Mouse (Mus musculus) intestine, postnatal 0 days (tissue): Measurements from ENCODE around the gene Cryzl2. TPM values are rescaled to one million over a fixed set of nuclear protein-coding genes. Genes with fewer than 3 reads are reported as not detected.

ENCODE experiments used
- ATAC-seq: fragments of 200-750 bp; cut with Nextera tagmentation; 2 replicates; pipeline ENCODE4 v1.8.0; 2017; ENCODE audit warnings: mild to moderate bottlenecking, moderate TSS enrichment, moderate library complexity
- H3K27ac ChIP-seq: fragments of 300-500 bp; sonication (generic); 2 replicates; pipeline ENCODE4 v1.5.1; 2014; ENCODE audit warnings: mild to moderate bottlenecking, low read depth, low read length, moderate library complexity
- H3K27me3 ChIP-seq: fragments of 300-500 bp; sonication (generic); replicated peaks from 2 replicates; pipeline ENCODE4 v1.6.1; 2014; ENCODE audit warnings: low read length, mixed read lengths; ENCODE audit not compliant: control insufficient read depth, insufficient read depth
- H3K36me3 ChIP-seq: fragments of 300-500 bp; sonication (generic); 2 replicates; pipeline ENCODE4 v1.6.1; 2014; ENCODE audit warnings: mild to moderate bottlenecking, moderate library complexity; ENCODE audit not compliant: control insufficient read depth, insufficient read depth
- H3K4me1 ChIP-seq: fragments of 300-500 bp; sonication (generic); replicated peaks from 2 replicates; pipeline ENCODE4 v1.6.1; 2014; ENCODE audit warnings: antibody characterized with exemption, low read length, mixed read lengths; ENCODE audit not compliant: control insufficient read depth, insufficient read depth
- H3K4me2 ChIP-seq: fragments of 300-500 bp; sonication (generic); replicated peaks from 2 replicates; pipeline ENCODE4 v1.6.1; 2014; ENCODE audit warnings: low read depth, mild to moderate bottlenecking, moderate library complexity
- H3K4me3 ChIP-seq: fragments of 300-500 bp; sonication (generic); 2 replicates; pipeline ENCODE4 v1.5.1; 2014; ENCODE audit warnings: low read depth, low read length
- H3K9ac ChIP-seq: fragments of 300-500 bp; sonication (generic); 2 replicates; pipeline ENCODE4 v1.6.1; 2014; ENCODE audit warnings: mild to moderate bottlenecking, low read depth, low read length
- H3K9me3 ChIP-seq: fragments of 300-500 bp; sonication (generic); 2 replicates; pipeline ENCODE4 v1.6.1; 2016; ENCODE audit warnings: mixed run types; ENCODE audit not compliant: control insufficient read depth
- CTCF ChIP-seq: sonication (generic); IDR thresholded peaks from 2 replicates; pipeline ENCODE4 v1.5.1; 2016; ENCODE audit warnings: low read depth, mild to moderate bottlenecking, control low read depth, antibody characterized with exemption, moderate library complexity
- WGBS: fragments of 180-500 bp; shearing (Covaris S2); extraction: QIAGEN DNeasy Blood & Tissue Kit; methylation state at CpG from one replicate; pipeline ENCODE4 v1.1.7; 2014; 5-methylcytosine and 5-hydroxymethylcytosine counted together
- polyA plus RNA-seq: library from polyadenylated mRNA; unstranded; fragments of >200 nt; fragmentation: Nextera tagmentation; extraction: Ambion mirVana; gene quantifications from 2 replicates; pipeline ENCODE4 v1.2.1, GENCODE M21; 2015

Cryzl2 gene
- polyA plus RNA-seq, 1 experiment from 2014 or later = 8.8 TPM

DNA sequence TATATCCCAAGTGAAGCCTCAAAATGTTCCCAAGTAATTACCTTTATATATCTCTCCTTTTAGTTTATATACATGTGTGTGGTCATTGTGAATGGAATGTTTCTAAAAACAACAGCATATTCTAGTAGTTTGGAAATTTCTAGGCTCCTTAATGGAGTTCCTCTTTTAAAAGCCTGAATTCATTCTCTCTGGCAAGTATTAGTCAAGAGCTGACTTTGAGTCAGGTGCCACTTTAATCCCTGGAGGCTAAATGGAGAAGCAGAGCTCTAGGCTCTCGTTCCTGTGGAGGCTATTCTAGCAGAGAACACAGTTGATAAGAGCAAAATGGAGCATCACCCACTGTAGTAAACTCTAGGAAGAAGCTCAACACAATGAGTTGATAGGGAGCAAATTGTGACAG lies 31.4 kb upstream of the Cryzl2 start:
- TF ChIP-seq CTCF = no peak
- no peak overlapping the region for H3K27ac ChIP-seq
- ATAC-seq = no peak

DNA sequence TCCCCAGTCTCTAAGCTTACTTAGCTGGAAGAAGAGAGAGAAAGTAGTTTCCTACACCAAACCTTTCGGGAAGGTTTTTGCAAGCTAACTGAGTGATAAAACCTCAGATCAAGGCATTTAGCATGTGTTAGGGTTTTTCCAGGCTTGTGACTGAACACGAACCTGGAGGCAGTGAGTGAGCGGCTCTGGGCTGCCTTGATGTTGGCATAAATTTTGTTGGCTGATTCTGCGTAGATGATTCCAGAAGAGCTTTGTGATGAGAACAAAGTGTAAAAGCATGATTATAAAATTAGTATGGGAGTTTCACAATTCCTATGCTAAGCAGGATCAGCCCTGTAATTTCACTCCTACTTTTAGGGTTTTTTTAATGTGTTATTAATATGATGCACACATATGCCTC lies 30.8 kb upstream of the Cryzl2 start:
- H3K27ac ChIP-seq = no peak overlapping the region
- no peak for TF ChIP-seq CTCF
- no peak overlapping the region for H3K4me3 ChIP-seq
- no peak for ATAC-seq
- H3K9me3 ChIP-seq = no peaks in the 10 kb centered on the region
- WGBS = 96% methylated on average over 4 of the region's 4 CpGs
- H3K4me1 ChIP-seq = no peaks in the 10 kb centered on the region; the same call in 1 of the 2 replicates
- no peaks in the 10 kb centered on the region for H3K36me3 ChIP-seq
- H3K9ac ChIP-seq = no peak overlapping the region
- no peaks in the 10 kb centered on the region for H3K27me3 ChIP-seq
- no peak overlapping the region for H3K4me2 ChIP-seq

More for the DNA sequence above, 31.4 kb upstream of the Cryzl2 start:
- Histone ChIP-seq H3K36me3 (no peaks in the 10 kb centered on the region), H3K4me3 (no peak overlapping the region), H3K27me3 (no peaks in the 10 kb centered on the region), H3K9ac (no peak overlapping the region), H3K4me2 (no peak overlapping the region), H3K4me1 (no peaks in the 10 kb centered on the region; the same call in 1 of the 2 replicates), H3K9me3 (no peaks in the 10 kb centered on the region)
- 51% methylated on average over 1 of the region's 1 CpGs for WGBS

DNA sequence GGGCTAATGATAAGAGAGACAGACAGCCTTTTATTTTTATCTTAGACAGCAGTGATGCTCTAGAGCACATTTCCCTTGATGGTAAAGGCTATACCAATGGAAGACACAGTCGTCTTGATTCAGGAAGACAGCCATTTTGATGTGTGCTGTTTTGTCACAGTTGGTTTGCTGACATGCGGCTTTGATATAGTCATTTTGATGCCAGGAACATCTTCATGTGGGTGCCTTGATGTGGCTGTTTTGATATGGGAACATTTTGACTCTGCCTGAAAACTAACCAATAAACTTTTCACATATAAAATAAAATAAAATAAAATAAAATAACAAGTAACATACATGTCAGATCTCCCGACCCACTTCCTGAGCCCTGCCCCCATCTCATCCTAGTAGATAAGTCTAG lies 30.0 kb upstream of the Cryzl2 start:
- Histone ChIP-seq H3K36me3 (no peaks in the 10 kb centered on the region), H3K4me3 (no peak overlapping the region), H3K4me2 (no peak overlapping the region), H3K27me3 (no peaks in the 10 kb centered on the region), H3K9ac (no peak overlapping the region), H3K9me3 (no peaks in the 10 kb centered on the region), H3K4me1 (no peaks in the 10 kb centered on the region; the same call in 1 of the 2 replicates), H3K27ac (no peak overlapping the region)
- ATAC-seq = no peak
- WGBS = 88% methylated on average over 3 of the region's 3 CpGs
- TF ChIP-seq CTCF = no peak

DNA sequence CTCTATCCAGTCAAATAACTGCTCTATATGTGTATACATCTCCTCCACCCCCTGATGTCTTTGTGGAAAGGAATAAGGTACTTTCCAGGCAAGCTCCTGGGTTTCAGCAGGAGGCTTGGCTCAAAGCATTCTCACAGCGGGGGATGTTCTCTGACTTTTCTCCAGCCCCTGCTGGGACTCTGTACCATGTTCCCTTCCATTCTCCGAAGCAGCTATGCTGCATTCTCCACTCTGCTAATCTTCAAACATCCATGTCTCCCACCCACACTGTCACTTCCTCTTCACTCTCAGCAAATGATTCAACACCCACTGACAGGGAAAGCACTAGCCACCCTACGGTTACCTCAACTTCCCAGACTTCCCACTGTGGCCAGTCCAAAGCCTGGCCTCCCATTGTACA lies 25.1 kb upstream of the Cryzl2 start:
- TF ChIP-seq CTCF = no peak
- Histone ChIP-seq H3K27me3 (no peaks in the 10 kb centered on the region), H3K9me3 (no peaks in the 10 kb centered on the region), H3K27ac (no peak overlapping the region), H3K4me2 (no peak overlapping the region), H3K4me1 (no peaks in the 10 kb centered on the region), H3K4me3 (no peak overlapping the region), H3K9ac (no peak overlapping the region), H3K36me3 (no peaks in the 10 kb centered on the region)
- 63% methylated on average over 3 of the region's 3 CpGs for WGBS
- no peak for ATAC-seq

DNA sequence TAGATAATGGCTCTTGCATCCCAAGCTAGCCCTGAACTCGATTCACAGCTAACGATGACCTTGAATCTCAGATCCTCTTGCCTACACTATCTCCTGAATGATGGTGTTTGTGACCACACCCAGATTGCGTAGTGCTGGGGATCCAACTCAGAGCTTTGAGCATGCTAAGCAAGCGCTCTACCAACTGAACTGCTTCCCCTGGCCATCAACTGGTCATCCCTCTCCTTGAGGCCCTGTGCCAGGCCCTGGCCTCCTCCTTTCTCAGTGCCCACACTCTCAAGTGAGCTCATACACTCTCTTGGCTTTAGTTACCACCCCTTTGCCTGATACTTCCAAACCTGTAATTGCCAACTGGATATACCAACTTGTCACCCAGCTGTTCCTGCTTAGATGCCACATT lies 24.0 kb upstream of the Cryzl2 start:
- H3K27ac ChIP-seq = no peak overlapping the region
- no peak overlapping the region for H3K4me2 ChIP-seq
- no peaks in the 10 kb centered on the region for H3K9me3 ChIP-seq
- H3K36me3 ChIP-seq = no peaks in the 10 kb centered on the region
- no peak for ATAC-seq
- no peak overlapping the region for H3K9ac ChIP-seq
- no peaks in the 10 kb centered on the region for H3K27me3 ChIP-seq
- no peaks in the 10 kb centered on the region for H3K4me1 ChIP-seq
- TF ChIP-seq CTCF = no peak
- WGBS = 75% methylated on average over 4 of the region's 4 CpGs
- H3K4me3 ChIP-seq = no peak overlapping the region

DNA sequence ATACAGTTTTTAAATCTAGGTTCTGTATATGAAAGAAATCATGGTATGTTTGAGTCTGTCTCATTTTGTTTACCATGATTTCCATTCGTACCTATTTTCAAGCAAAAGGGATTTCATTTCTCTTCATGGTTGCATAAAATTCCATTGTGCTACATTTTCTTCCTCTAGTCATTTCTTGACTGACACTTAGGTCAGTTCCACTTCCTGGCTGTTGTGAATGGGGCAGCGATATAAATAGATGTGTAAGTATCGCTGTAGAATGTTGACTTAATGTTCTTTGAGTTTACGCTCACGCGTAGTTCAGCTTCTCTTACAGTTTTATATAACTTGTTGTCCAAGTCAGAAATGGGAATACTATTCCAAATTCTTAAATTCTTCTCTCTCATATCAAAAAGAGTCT lies 22.5 kb upstream of the Cryzl2 start:
- no peaks in the 10 kb centered on the region for H3K9me3 ChIP-seq
- no peak overlapping the region for H3K9ac ChIP-seq
- no peak overlapping the region for H3K4me2 ChIP-seq
- no peaks in the 10 kb centered on the region for H3K4me1 ChIP-seq
- H3K4me3 ChIP-seq = no peak overlapping the region
- no peaks in the 10 kb centered on the region for H3K27me3 ChIP-seq
- no peak for TF ChIP-seq CTCF
- WGBS = 76% methylated on average over 6 of the region's 6 CpGs
- H3K36me3 ChIP-seq = no peaks in the 10 kb centered on the region
- no peak for ATAC-seq
- no peak overlapping the region for H3K27ac ChIP-seq

DNA sequence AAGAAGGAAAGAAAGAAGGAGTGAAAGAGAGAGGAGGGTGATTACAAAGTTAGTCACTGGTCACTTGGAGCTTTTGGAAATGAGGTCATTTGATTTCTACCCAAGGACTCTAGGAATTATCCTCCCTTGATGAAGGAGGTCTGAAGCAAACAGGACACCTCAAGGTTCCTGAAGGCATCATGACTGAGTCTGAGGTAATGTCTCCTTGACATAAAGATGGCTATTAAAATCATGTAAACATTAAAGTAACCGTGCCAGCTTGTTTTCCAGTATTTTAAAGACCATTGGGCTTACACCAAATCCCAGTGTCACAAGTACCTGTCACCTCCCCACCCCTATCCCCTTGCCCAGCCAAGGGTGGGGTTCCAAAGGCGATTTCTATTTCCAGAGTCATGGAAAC lies 20.1 kb upstream of the Cryzl2 start:
- 85% methylated on average over 2 of the region's 2 CpGs for WGBS

More for the DNA sequence above, 20.1 kb upstream of the Cryzl2 start:
- Histone ChIP-seq H3K4me1 (no peaks in the 10 kb centered on the region), H3K9me3 (no peaks in the 10 kb centered on the region), H3K36me3 (no peaks in the 10 kb centered on the region), H3K27me3 (no peaks in the 10 kb centered on the region), H3K4me2 (no peak overlapping the region), H3K9ac (no peak overlapping the region), H3K27ac (no peak overlapping the region), H3K4me3 (no peak overlapping the region)
- ATAC-seq = no peak
- TF ChIP-seq CTCF = no peak
